Mouse (Mus musculus) gastrocnemius, adult 2 months (tissue): Measurements from ENCODE around the gene Hps1. TPM values are rescaled to one million over a fixed set of nuclear protein-coding genes. Genes with fewer than 3 reads are reported as not detected.

Experiments used
- DNase-seq: peaks from one replicate; pipeline ENCODE4 v3.0.0; 2022
- H3K27ac ChIP-seq: fragments of 200-600 bp; 2 replicates; pipeline ENCODE4 v1.8.1; 2022; ENCODE audit warnings: mild to moderate bottlenecking
- H3K4me3 ChIP-seq: fragments of 200-600 bp; 2 replicates; pipeline ENCODE4 v1.8.1; 2022; ENCODE audit warnings: mild to moderate bottlenecking, moderate library complexity
- CTCF ChIP-seq: fragments of 200-600 bp; IDR thresholded peaks from 2 replicates; pipeline ENCODE4 v1.8.1; 2022; ENCODE audit warnings: antibody characterized with exemption, mild to moderate bottlenecking, moderate library complexity
- intact Hi-C: fragments of 180-260 bp; cut with DNase I; formaldehyde crosslinking; loops from one replicate; pipeline ENCODE4 v1.15.1; 2025
- long read RNA-seq, 2 experiments: library from polyadenylated mRNA; stranded (forward); transcript quantifications; one replicate each; pipeline ENCODE4 v2.0.0; 2021
- total RNA-seq, 2 experiments: library from RNA; stranded (reverse); gene quantifications; 2 replicates each; pipeline ENCODE4 v1.2.3; 2021

Gene Hps1
- total RNA-seq, result under 1 TPM; 0.50 to 0.59 TPM
- long read RNA-seq, experiment 1, partial matches to known transcripts, result 0 of 2 reads
- long read RNA-seq, experiment 1, other reads (novel, unspliced or antisense), result 2 of 2 reads
- long read RNA-seq, experiment 2, partial matches to known transcripts, result 0 of 1 reads
- long read RNA-seq, experiment 2, other reads (novel, unspliced or antisense), result 1 of 1 reads

- DNase-seq, result peak; percentile 89
- Histone ChIP-seq H3K27ac (peak within 1 kb of the TSS; percentile 90), H3K4me3 (peak within 1 kb of the TSS; percentile 81)
- no peak for TF ChIP-seq CTCF
- intact Hi-C loops, result loop anchor here (10.0 kb wide), 1 partner anchor 195 kb away; no protein-coding TSS in a partner anchor
These were observed at the start of gene Hps1 for GRCm38 (mm10) chr19:42779531-42780155. Gene Hps1, minus strand, starts transcription at chr19:42779978.

- intact Hi-C loops, result no loop called here
- H3K27ac ChIP-seq, result no peak overlapping the region
- no peak for TF ChIP-seq CTCF
- no peak for DNase-seq
- H3K4me3 ChIP-seq, result no peak overlapping the region
These were observed 49.4 kb upstream of the Hps1 start for GRCm38 (mm10) chr19:42829196-42829595.

- intact Hi-C loops, result no loop called here
These were observed 48.1 kb upstream of the Hps1 start for GRCm38 (mm10) chr19:42827843-42828242.

GRCm38 (mm10) chr19:42820109-42820508, 40.3 kb upstream of the Hps1 start:
- Histone ChIP-seq H3K27ac (no peak overlapping the region), H3K4me3 (no peak overlapping the region)
- no peak for TF ChIP-seq CTCF
- no peak for DNase-seq
- intact Hi-C loops, result no loop called here

More at GRCm38 (mm10) chr19:42827843-42828242, 48.1 kb upstream of the Hps1 start:
- Histone ChIP-seq H3K27ac (no peak overlapping the region), H3K4me3 (no peak overlapping the region)
- TF ChIP-seq CTCF, result no peak
- DNase-seq, result no peak

GRCm38 (mm10) chr19:42817761-42818160, 38.0 kb upstream of the Hps1 start:
- no peak overlapping the region for H3K4me3 ChIP-seq
- intact Hi-C loops, result no loop called here
- no peak overlapping the region for H3K27ac ChIP-seq
- no peak for DNase-seq
- no peak for TF ChIP-seq CTCF

- intact Hi-C loops, result no loop called here
- DNase-seq, result no peak
- no peak for TF ChIP-seq CTCF
These were observed 36.5 kb upstream of the Hps1 start for GRCm38 (mm10) chr19:42816261-42816660.

GRCm38 (mm10) chr19:42810140-42810539, 30.4 kb upstream of the Hps1 start:
- Histone ChIP-seq H3K4me3 (no peak overlapping the region), H3K27ac (no peak overlapping the region)
- no peak for TF ChIP-seq CTCF
- no peak for DNase-seq
- intact Hi-C loops, result no loop called here

More at GRCm38 (mm10) chr19:42816261-42816660, 36.5 kb upstream of the Hps1 start:
- H3K27ac ChIP-seq, result no peak overlapping the region
- no peak overlapping the region for H3K4me3 ChIP-seq

GRCm38 (mm10) chr19:42809491-42809890, 29.7 kb upstream of the Hps1 start:
- no peak overlapping the region for H3K4me3 ChIP-seq
- TF ChIP-seq CTCF, result no peak
- intact Hi-C loops, result no loop called here
- 0 out of 2 replicates have a peak overlapping the region, but pooled peaks have one; percentile 20 for H3K27ac ChIP-seq
- no peak for DNase-seq

GRCm38 (mm10) chr19:42797866-42798265, 18.1 kb upstream of the Hps1 start:
- intact Hi-C loops, result loop anchor here (5.0 kb wide), 1 partner anchor 514 kb away; no protein-coding TSS in a partner anchor
- no peak for DNase-seq
- no peak for TF ChIP-seq CTCF
- Histone ChIP-seq H3K27ac (no peak overlapping the region), H3K4me3 (no peak overlapping the region)

- no peak for TF ChIP-seq CTCF
- no peak overlapping the region for H3K27ac ChIP-seq
- intact Hi-C loops, result loop anchor here (5.0 kb wide), 1 partner anchor 516 kb away; no protein-coding TSS in a partner anchor
- no peak for DNase-seq
- peak overlapping the region; percentile 61; the same call in 1 of the 2 replicates for H3K4me3 ChIP-seq
These were observed 16.0 kb upstream of the Hps1 start for GRCm38 (mm10) chr19:42795801-42796200.

GRCm38 (mm10) chr19:42794914-42795613, 15.3 kb upstream of the Hps1 start:
- Histone ChIP-seq H3K27ac (0 out of 2 replicates have a peak overlapping the region, but pooled peaks have one; percentile 3), H3K4me3 (peak overlapping the region; percentile 61)
- peak; percentile 96 for TF ChIP-seq CTCF
- intact Hi-C loops, result loop anchor here (5.0 kb wide), 2 partner anchors 517 to 687 kb away; no protein-coding TSS in a partner anchor
- peak; percentile 84 for DNase-seq

- Histone ChIP-seq H3K4me3 (no peak overlapping the region), H3K27ac (no peak overlapping the region)
- DNase-seq, result no peak
- intact Hi-C loops, result no loop called here
- TF ChIP-seq CTCF, result no peak
These were observed 8.5 kb upstream of the Hps1 start for GRCm38 (mm10) chr19:42788311-42788710.
